Mouse (Mus musculus): ENCODE data around the gene Gm20458. TPM values are rescaled to one million over a fixed set of nuclear protein-coding genes. Genes with fewer than 3 reads are reported as not detected.
A peak's percentile ranks its signal among the peaks of the same experiment; 100 is the strongest.

Gm20458 gene
- polyA plus RNA-seq (2012; rRNA removed), result 8.0 and 10.2 TPM in 2 replicates

- TF ChIP-seq CTCF (IDR thresholded peaks at IDR 0.05; ENCODE audit: borderline replicate concordance, extremely low read depth, insufficient read depth, insufficient read length) (peak; percentile 82), POLR2A (IDR thresholded peaks at IDR 0.05; ENCODE audit: borderline replicate concordance, extremely low read depth, insufficient read depth, insufficient read length, poor library complexity, severe bottlenecking) (peak; percentile 8; the same call in 1 of the 2 replicates)
- DNase-seq (ENCODE audit: low read depth), result peak; percentile 100
Observed at GRCm38 (mm10) chr2:164460745-164461551, at the start of gene Gm20458. Gene Gm20458, plus strand, starts transcription at chr2:164460967.

DNA sequence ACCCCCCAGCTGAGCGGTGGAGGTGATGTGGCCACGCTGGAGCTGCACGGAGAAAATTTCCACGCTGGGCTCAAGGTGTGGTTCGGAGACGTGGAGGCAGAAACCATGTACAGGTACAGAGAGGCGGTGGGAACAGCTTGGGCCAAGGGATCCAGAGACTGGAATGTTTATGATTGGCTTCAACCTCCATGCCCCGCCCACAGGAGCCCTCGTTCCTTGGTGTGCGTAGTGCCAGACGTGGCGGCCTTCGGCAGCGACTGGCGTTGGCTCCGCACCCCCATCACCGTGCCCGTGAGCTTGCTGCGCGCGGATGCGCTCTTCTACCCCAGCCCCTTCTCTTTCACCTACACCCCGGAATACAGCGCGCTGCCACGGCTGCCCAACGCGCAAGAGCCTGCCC, 46.6 kb upstream of the Gm20458 start:
- no peak for DNase-seq (ENCODE audit: low read depth)
- TF ChIP-seq POLR2A (IDR thresholded peaks at IDR 0.05; ENCODE audit: borderline replicate concordance, extremely low read depth, insufficient read depth, insufficient read length, poor library complexity, severe bottlenecking) (no peak), CTCF (IDR thresholded peaks at IDR 0.05; ENCODE audit: borderline replicate concordance, extremely low read depth, insufficient read depth, insufficient read length) (no peak)

- DNase-seq (ENCODE audit: low read depth), result no peak
- TF ChIP-seq CTCF (IDR thresholded peaks at IDR 0.05; ENCODE audit: borderline replicate concordance, extremely low read depth, insufficient read depth, insufficient read length), result no peak
- TF ChIP-seq POLR2A (IDR thresholded peaks at IDR 0.05; ENCODE audit: borderline replicate concordance, extremely low read depth, insufficient read depth, insufficient read length, poor library complexity, severe bottlenecking), result no peak
Observed at GRCm38 (mm10) chr2:164414581-164414980, 46.2 kb upstream of the Gm20458 start.

GRCm38 (mm10) chr2:164417198-164417597, 43.6 kb upstream of the Gm20458 start:
- peak; percentile 77 for DNase-seq (ENCODE audit: low read depth)
- TF ChIP-seq POLR2A (IDR thresholded peaks at IDR 0.05; ENCODE audit: borderline replicate concordance, extremely low read depth, insufficient read depth, insufficient read length, poor library complexity, severe bottlenecking) (no peak), CTCF (IDR thresholded peaks at IDR 0.05; ENCODE audit: borderline replicate concordance, extremely low read depth, insufficient read depth, insufficient read length) (peak; percentile 68; the same call in 1 of the 2 replicates)

- TF ChIP-seq CTCF (IDR thresholded peaks at IDR 0.05; ENCODE audit: borderline replicate concordance, extremely low read depth, insufficient read depth, insufficient read length) (no peak), POLR2A (IDR thresholded peaks at IDR 0.05; ENCODE audit: borderline replicate concordance, extremely low read depth, insufficient read depth, insufficient read length, poor library complexity, severe bottlenecking) (no peak)
- no peak for DNase-seq (ENCODE audit: low read depth)
Observed at GRCm38 (mm10) chr2:164418308-164418875, 42.4 kb upstream of the Gm20458 start.

DNA sequence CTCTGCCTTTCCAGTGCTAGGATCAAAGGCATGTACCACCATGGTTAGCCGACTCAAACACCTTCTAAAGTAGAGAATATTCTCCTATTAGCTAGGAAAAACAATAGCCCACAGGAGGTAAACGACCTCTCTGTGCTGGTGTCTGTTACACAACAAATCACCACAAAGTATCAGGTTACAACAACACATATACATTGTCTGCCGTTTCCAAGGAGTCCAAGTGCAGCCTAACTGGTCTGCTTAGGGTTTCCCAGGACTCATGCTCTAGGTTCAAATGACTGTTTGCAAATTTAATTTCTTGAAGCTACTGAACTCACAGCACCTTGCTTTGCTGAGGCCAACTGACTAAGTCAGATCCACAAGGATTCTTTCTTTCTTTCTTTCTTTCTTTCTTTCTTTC, 41.3 kb upstream of the Gm20458 start:
- DNase-seq (ENCODE audit: low read depth), result no peak
- TF ChIP-seq POLR2A (IDR thresholded peaks at IDR 0.05; ENCODE audit: borderline replicate concordance, extremely low read depth, insufficient read depth, insufficient read length, poor library complexity, severe bottlenecking), result no peak
- no peak for TF ChIP-seq CTCF (IDR thresholded peaks at IDR 0.05; ENCODE audit: borderline replicate concordance, extremely low read depth, insufficient read depth, insufficient read length)

DNA sequence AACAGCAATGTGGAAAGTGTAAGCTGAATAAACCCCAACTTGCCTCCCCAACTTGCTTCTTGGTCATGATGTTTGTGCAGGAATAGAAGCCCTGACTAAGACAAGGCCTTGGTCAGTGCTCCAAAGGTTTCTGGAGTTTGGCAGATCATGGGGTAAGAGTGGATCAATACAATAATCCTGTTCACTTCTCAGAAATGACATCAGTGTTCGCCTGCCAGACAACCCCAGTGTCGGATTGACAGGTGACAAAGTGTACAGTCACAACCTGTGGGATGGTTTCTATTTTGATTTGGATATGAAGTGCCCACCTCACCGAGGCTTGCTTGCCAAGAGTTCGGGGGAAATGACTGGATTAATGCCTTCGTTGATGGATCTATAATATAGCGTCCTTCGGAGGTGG, 39.5 kb upstream of the Gm20458 start:
- no peak for TF ChIP-seq CTCF (IDR thresholded peaks at IDR 0.05; ENCODE audit: borderline replicate concordance, extremely low read depth, insufficient read depth, insufficient read length)
- TF ChIP-seq POLR2A (IDR thresholded peaks at IDR 0.05; ENCODE audit: borderline replicate concordance, extremely low read depth, insufficient read depth, insufficient read length, poor library complexity, severe bottlenecking), result no peak
- DNase-seq (ENCODE audit: low read depth), result no peak

DNA sequence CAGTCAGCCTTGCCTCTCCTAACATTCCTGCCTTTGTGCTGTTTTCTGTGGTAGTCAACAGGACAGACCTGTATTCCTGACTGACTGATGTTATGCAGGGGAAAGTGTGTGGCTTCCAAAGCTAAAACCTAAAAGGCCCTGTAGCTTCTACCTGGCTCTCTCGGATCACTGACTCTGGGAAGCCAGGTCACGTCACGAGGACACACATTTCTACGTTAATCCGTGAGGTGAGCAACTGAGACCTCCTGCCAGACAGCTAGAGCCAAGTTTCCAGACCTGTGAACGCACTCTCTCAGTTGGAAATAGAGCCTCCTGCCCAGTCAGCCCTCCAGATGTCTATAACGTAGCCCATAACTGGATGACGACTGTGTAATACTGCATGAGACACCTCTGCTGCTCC, 38.8 kb upstream of the Gm20458 start:
- no peak for DNase-seq (ENCODE audit: low read depth)
- TF ChIP-seq CTCF (IDR thresholded peaks at IDR 0.05; ENCODE audit: borderline replicate concordance, extremely low read depth, insufficient read depth, insufficient read length) (no peak), POLR2A (IDR thresholded peaks at IDR 0.05; ENCODE audit: borderline replicate concordance, extremely low read depth, insufficient read depth, insufficient read length, poor library complexity, severe bottlenecking) (no peak)

- no peak for TF ChIP-seq CTCF (IDR thresholded peaks at IDR 0.05; ENCODE audit: borderline replicate concordance, extremely low read depth, insufficient read depth, insufficient read length)
- TF ChIP-seq POLR2A (IDR thresholded peaks at IDR 0.05; ENCODE audit: borderline replicate concordance, extremely low read depth, insufficient read depth, insufficient read length, poor library complexity, severe bottlenecking), result no peak
- DNase-seq (ENCODE audit: low read depth), result no peak
Observed at GRCm38 (mm10) chr2:164422675-164423393, 37.9 kb upstream of the Gm20458 start.

DNA sequence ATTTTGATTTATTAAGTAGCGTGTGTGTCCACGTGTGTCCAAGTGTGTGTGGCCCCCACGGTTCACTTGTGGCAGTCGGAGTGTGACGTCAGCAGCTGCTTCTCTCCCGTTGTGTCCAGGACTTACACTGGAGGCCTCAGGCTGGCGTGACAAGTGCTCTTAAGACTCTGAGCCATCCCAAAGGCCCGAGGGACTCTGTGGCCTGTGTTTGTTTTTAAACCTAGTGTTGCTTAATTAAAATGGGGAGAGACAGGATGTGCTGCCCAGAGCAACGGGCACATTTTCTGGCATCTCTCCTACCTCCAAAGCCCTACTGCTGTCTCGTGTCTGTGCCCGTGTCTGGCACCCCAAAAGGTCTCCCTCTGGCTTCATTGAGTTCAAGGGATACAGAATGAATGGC, 37.3 kb upstream of the Gm20458 start:
- TF ChIP-seq POLR2A (IDR thresholded peaks at IDR 0.05; ENCODE audit: borderline replicate concordance, extremely low read depth, insufficient read depth, insufficient read length, poor library complexity, severe bottlenecking), result no peak
- no peak for TF ChIP-seq CTCF (IDR thresholded peaks at IDR 0.05; ENCODE audit: borderline replicate concordance, extremely low read depth, insufficient read depth, insufficient read length)
- no peak for DNase-seq (ENCODE audit: low read depth)

GRCm38 (mm10) chr2:164424406-164424805, 36.4 kb upstream of the Gm20458 start:
- no peak for DNase-seq (ENCODE audit: low read depth)

More at GRCm38 (mm10) chr2:164424406-164424805, 36.4 kb upstream of the Gm20458 start:
- TF ChIP-seq CTCF (IDR thresholded peaks at IDR 0.05; ENCODE audit: borderline replicate concordance, extremely low read depth, insufficient read depth, insufficient read length) (no peak), POLR2A (IDR thresholded peaks at IDR 0.05; ENCODE audit: borderline replicate concordance, extremely low read depth, insufficient read depth, insufficient read length, poor library complexity, severe bottlenecking) (no peak)

Data from brain, embryonic 14.5 days (tissue).